8 mouse cellular contexts compared by ENCODE assay signal in genomic region chrX:50611765-50612591, GRCm38 (mm10).
A peak's percentile ranks its signal among the peaks of the same experiment; 100 is the strongest.
DNase-seq lines count a peak whose midpoint lies in the region; ATAC-seq lines count a peak whose summit lies in the region.

No protein-coding gene starts in this region.

- H3K27me3 ChIP-seq in hindbrain, embryonic 13.5 days = no peaks in the 10 kb centered on the region
- no peaks in the 10 kb centered on the region for H3K27me3 ChIP-seq in liver, embryonic 15.5 days
- no peaks in the 10 kb centered on the region for H3K27me3 ChIP-seq in neural tube, embryonic 15.5 days (replicated peaks)

- 75% methylated on average over 9 of the region's 9 CpGs for WGBS in hindbrain, embryonic 13.5 days
- 42% methylated on average over 9 of the region's 9 CpGs for WGBS in liver, embryonic 15.5 days (ENCODE audit: insufficient replicate concordance)
- WGBS in neural tube, embryonic 15.5 days = 69% methylated on average over 9 of the region's 9 CpGs

- peak; percentile 74 for ATAC-seq in erythroid progenitor cell, adult 5-6 weeks (replicated peaks; ENCODE audit: low FRiP score, poor library complexity, severe bottlenecking)
- ATAC-seq in hindbrain, embryonic 13.5 days (ENCODE audit: low FRiP score) = peak; percentile 78
- peak; percentile 56 for ATAC-seq in liver, embryonic 15.5 days (ENCODE audit: insufficient read depth)
- peak; percentile 70 for ATAC-seq in neural tube, embryonic 15.5 days (ENCODE audit: low FRiP score)

- peaks cover 13% of the 10 kb centered on the region for H3K36me3 ChIP-seq in hindbrain, embryonic 13.5 days
- no peaks in the 10 kb centered on the region for H3K36me3 ChIP-seq in liver, embryonic 15.5 days (replicated peaks)
- no peaks in the 10 kb centered on the region for H3K36me3 ChIP-seq in neural tube, embryonic 15.5 days

- no peaks in the 10 kb centered on the region for H3K9me3 ChIP-seq in hindbrain, embryonic 13.5 days
- no peaks in the 10 kb centered on the region for H3K9me3 ChIP-seq in liver, embryonic 15.5 days (replicated peaks)
- H3K9me3 ChIP-seq in neural tube, embryonic 15.5 days (replicated peaks) = no peaks in the 10 kb centered on the region

- H3K4me3 ChIP-seq in hindbrain, embryonic 13.5 days = peak overlapping the region; percentile 27
- peak overlapping the region; percentile 41 for H3K4me3 ChIP-seq in liver, embryonic 15.5 days (replicated peaks)
- H3K4me3 ChIP-seq in neural tube, embryonic 15.5 days (replicated peaks) = peak overlapping the region; percentile 30

- peak; percentile 89 for DNase-seq in kidney, adult 11 months
- no peak for DNase-seq in kidney, postnatal 10 days
- DNase-seq in MN1 (ENCODE audit: low spot score) = peak; percentile 86
- DNase-seq in testis, postnatal 10 days (ENCODE audit: low spot score) = no peak

- H3K4me2 ChIP-seq in hindbrain, embryonic 13.5 days = peak overlapping the region; percentile 37
- H3K4me2 ChIP-seq in liver, embryonic 15.5 days = peak overlapping the region; percentile 56
- H3K4me2 ChIP-seq in neural tube, embryonic 15.5 days = peak overlapping the region; percentile 39

- no peaks in the 10 kb centered on the region for H3K4me1 ChIP-seq in hindbrain, embryonic 13.5 days (replicated peaks)
- H3K4me1 ChIP-seq in liver, embryonic 15.5 days (replicated peaks) = peaks cover 12% of the 10 kb centered on the region; the same call in 1 of the 2 replicates
- 0 out of 2 replicates have a peak, but pooled peaks cover 3% of the 10 kb centered on the region for H3K4me1 ChIP-seq in neural tube, embryonic 15.5 days

- peak overlapping the region; percentile 64; the same call in 1 of the 2 replicates for H3K27ac ChIP-seq in hindbrain, embryonic 13.5 days
- no peak overlapping the region for H3K27ac ChIP-seq in liver, embryonic 15.5 days (replicated peaks)
- H3K27ac ChIP-seq in neural tube, embryonic 15.5 days (replicated peaks) = peak overlapping the region; percentile 81

- H3K9ac ChIP-seq in hindbrain, embryonic 13.5 days = no peak overlapping the region
- H3K9ac ChIP-seq in liver, embryonic 15.5 days = no peak overlapping the region
- H3K9ac ChIP-seq in neural tube, embryonic 15.5 days (replicated peaks) = 0 out of 2 replicates have a peak overlapping the region, but pooled peaks have one; percentile 7

Comparison
In these comparisons a context has a peak if more than half of its experiments do, and no peak if none do; other contexts are left out.
1. DNase-seq: peak in kidney, adult 11 months (single experiment) and MN1 (single experiment); none in kidney, postnatal 10 days (single experiment) and testis, postnatal 10 days (single experiment).
2. Peak in every context shown above with its lines, with median percentiles within 50 percentile points of each other: ATAC-seq, H3K4me2 ChIP-seq and H3K4me3 ChIP-seq.